Mouse (Mus musculus) kidney, adult 9 months (tissue): ENCODE measurements around the gene Tbcb.
"Not testable (repeated sequence)": the region's sequence is repeated elsewhere in the genome, so short reads cannot be mapped to it uniquely, and the experiment has no call there.

ENCODE experiments used
- DNase-seq: peaks from one replicate; pipeline ENCODE4 v3.0.0; 2022

Tbcb gene

GRCm38 (mm10) chr7:30231669-30232454 is at the start of gene Tbcb, which contains the start of gene Polr2i:
TSS of gene Tbcb (minus strand) at chr7:30232272.
TSS of gene Polr2i (plus strand) at chr7:30231948.
- peak; percentile 99 for DNase-seq

GRCm38 (mm10) chr7:30281522-30281921 is 49.5 kb upstream of the Tbcb start:
- DNase-seq, result no peak

- DNase-seq, result peak; percentile 90
Measured at GRCm38 (mm10) chr7:30280670-30281138, 48.6 kb upstream of the Tbcb start.

DNA sequence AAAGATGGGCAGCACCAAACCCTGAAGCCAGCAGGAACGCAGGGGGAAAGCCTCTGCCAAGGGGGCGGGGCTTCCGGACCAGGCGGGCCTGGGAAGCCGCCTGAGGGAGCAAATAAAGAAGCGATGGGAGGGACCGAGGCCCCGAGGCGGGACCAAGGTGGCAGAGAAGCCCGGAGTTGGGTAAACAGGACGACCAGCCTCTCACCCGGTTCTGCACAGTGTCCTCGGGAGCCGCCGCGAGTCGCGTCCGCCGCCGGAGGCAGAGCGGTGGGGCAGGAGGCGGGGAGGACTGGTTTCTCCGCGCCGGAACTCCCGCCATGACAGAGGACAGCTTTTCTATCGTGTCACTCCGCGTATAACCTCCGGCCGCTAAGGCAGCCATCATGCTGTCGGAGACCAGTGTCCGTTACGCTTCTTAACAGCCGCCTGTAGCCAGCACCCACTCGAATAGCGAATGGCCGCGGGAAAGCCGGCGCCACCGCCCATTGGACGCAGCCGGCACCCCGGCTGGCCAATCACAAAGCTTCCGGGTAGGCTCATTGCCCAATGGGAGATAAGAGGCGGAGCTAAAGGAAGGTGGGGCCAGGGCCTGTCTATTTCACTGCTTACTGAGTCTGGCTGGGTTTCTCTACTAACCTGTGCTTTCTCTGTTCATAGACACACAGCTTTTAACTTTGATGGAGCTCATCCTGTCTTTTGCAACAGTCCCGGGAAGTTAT is 48.0 kb upstream of the Tbcb start, which contains the start of the genes Thap8 and Wdr62:
Gene Thap8 (plus strand): TSS at position 144 of the 719 bp plus-strand sequence.
Gene Wdr62 (minus strand): TSS at position 469 of the 719 bp plus-strand sequence.
- peak; percentile 94 for DNase-seq

GRCm38 (mm10) chr7:30279536-30279935 is 47.5 kb upstream of the Tbcb start:
- DNase-seq, result no peak

GRCm38 (mm10) chr7:30278911-30279310 is 46.8 kb upstream of the Tbcb start:
- no peak for DNase-seq

GRCm38 (mm10) chr7:30274383-30274782 is 42.3 kb upstream of the Tbcb start:
- no peak for DNase-seq

DNA sequence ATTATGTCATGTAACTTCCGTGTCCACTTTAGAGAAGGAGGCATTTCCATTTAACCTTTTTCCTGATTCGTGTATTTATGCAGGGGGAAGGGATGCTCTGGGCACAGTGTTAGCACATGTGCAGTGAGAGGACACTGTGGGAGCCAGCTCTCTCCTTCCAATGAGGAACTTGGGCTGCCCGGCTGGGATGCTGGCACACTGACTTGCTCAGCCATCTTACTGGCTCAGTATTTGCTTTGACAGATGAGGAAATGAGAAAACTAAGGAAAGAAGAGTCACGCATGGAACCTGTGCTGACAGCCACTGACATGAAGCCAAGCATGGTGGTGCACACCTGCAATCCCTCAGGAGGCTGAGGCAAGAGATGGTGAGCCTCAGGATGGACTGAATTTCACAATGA is 37.6 kb upstream of the Tbcb start:
- DNase-seq, result no peak

GRCm38 (mm10) chr7:30266780-30267179 is 34.7 kb upstream of the Tbcb start:
- no peak for DNase-seq

DNA sequence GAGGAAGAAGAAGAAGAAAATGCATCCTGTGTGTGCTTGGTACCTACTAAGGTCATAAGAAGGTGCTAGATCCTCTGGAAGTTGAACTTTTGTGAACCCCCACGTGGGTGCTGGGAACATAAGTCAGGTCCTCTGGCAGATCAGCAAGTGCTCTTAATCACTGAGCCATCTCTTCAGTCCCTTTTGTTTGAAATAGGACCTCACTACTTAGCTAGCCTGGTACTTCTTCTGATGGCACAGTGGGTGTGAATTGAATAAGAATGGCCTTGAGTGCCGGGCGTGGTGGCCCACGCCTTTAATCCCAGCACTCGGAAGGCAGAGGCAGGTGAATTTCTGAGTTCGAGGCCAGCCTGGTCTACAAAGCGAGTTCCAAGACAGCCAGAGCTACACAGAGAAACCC is 33.9 kb upstream of the Tbcb start:
- DNase-seq, result no peak

DNA sequence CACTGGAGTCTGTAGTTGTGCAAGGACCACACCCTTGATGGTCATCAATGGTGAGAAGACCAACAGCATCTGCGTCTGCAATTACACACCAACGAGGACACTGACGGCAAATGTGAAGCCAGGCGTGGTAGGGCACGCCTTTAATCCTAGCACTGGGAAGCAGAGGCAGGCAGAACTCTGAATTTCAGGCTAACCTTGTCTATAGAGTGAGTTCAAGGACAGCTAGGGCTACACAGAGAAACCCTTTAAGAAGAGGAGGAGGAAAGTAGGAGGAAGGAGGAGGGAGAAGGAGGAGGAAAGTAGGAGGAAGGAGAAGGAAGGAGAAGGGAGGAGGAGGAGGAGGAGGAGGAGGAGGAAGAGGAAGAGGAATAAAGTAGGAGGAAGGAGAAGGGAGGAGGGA is 33.5 kb upstream of the Tbcb start:
- DNase-seq, result no peak

- no peak for DNase-seq
Measured at GRCm38 (mm10) chr7:30265041-30265440, 33.0 kb upstream of the Tbcb start.

GRCm38 (mm10) chr7:30251956-30252954 is 20.2 kb upstream of the Tbcb start:
- DNase-seq, result peak; percentile 82

GRCm38 (mm10) chr7:30237374-30237773 is 5.3 kb upstream of the Tbcb start:
- not testable (repeated sequence) for DNase-seq

DNA sequence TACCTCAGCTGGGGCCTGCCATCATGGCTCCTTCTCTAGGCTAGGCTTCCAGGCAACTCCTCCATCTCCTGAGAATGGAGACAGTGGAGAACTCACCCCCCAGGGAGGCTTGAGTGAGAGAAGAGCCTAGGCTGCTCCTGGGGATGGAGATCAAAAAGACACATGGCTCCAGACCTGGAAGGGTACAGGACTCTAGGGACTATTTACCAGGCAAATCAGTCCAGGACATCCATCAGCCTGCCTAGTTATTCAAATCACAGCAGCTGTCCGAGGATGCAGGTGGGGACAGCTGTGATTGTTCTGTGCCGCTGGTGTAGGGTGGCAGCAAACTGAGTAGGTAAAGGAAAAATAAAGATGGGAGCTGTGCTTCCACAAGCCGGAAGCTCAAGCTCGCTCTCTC is 3.6 kb upstream of the Tbcb start, which contains the start of gene Ovol3:
Gene Ovol3 (minus strand): TSS at position 101 of the 400 bp plus-strand sequence.
- DNase-seq, result no peak

- DNase-seq, result no peak
Measured at GRCm38 (mm10) chr7:30235091-30235490, 3.0 kb upstream of the Tbcb start.

DNA sequence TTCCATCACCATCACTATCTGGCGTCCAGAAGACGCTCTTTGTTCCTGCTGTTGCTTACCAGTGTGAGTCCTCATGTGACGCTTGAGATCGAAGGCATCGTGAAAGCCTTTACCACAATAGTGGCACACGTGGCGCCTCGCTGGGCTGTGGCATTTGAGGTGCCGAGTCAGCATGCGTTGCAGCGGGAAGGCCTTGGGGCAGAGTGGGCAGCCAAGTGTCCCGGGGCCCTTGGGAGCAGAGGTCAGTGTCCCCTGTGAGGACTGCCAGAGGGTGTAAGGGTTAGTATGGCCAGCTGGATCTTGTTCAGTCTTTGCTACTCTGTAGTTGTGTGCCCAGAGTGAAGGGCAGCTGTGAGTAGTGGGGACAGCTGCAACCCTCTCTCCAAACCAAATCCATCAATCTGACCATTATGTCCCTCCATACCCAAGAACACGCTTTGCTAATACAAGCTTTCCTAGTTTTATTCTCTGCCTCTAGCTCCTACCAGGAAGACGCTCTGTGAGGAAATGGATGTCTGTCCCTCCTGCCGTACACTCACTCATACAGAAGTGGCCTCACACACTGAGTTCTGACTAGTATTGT is 2.3 kb upstream of the Tbcb start:
- DNase-seq, result peak; percentile 92

DNA sequence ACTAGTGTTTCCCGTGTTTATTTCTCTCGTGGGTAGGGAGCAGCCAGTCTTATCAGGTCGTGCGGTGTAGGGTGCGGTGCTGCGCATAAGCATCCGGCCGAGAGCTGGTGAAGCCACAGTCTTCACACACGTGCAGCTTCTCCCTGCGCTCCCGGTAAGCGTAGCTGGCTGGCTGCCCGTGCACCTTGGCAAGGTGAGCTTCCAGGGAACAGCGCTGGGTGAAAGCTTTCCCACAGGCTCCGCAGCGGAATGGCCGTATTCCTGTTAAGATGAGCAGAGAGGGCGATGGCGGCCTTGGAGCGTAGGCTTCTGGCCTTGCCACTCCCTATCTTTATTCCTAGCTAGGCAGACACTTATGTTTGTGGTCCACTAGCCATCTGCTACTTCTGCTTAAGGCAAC is 1.3 kb upstream of the Tbcb start:
- peak; percentile 56 for DNase-seq

DNA sequence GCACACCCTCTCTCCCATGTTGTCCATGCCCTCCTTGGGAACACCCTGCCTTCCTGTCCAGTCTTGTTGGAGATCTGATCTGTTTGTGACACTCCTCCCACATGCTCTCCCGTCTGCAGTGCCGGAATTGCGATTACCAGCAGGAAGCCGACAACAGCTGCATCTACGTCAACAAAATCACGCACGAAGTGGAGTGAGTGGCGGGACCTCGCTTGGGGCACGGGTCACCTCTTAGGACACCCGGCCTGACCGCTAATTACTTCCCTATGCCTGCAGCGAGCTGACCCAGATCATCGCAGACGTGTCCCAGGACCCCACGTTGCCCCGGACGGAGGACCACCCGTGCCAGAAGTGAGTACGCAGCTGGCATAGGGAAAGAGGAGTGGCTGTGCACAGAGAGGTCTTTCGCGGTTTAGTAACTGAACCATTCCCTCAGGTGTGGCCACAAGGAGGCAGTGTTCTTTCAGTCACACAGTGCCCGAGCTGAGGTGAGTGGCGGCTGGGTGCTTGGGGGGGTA is 618 bp upstream of the Tbcb start:
- peak; percentile 81 for DNase-seq

GRCm38 (mm10) chr7:30231328-30231668 is 774 bp downstream of the Tbcb start:
- peak; percentile 52 for DNase-seq

GRCm38 (mm10) chr7:30224206-30224605 is 7.9 kb downstream of the Tbcb start:
- DNase-seq, result no peak

GRCm38 (mm10) chr7:30222205-30222604 is 9.9 kb downstream of the Tbcb start:
- no peak for DNase-seq
